Mouse (Mus musculus): ENCODE results near the gene Sel1l. TPM values are rescaled to one million over a fixed set of nuclear protein-coding genes. Genes with fewer than 3 reads are reported as not detected.
A peak's percentile ranks its signal among the peaks of the same experiment; 100 is the strongest.

The Sel1l gene
- polyA plus RNA-seq, 1 experiment from 2014 or later: 77.3 TPM

DNA sequence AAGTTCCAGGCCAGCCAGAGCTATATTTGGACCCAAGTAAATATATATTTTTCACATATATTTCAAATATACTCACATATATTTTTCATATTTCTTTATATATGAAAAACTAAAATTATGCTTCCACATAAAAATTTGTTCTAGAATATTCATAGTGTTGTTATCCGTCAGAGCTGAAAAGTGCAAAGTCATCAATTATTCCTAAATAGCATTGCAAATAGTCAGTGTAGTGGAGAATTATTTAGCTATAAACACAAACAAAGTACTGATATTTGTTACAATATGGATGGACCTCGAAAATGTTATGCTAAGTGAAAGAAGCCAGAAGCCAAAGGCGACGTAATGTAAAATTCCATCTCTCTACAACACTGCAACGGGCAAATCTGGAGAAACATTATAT lies 67.5 kb downstream of the Sel1l start:
- DNase-seq (ENCODE audit: low spot score) (no peak), ATAC-seq (ENCODE audit: low FRiP score, low TSS enrichment) (no peak)
- no peak overlapping the region for H3K4me2 ChIP-seq (replicated peaks; ENCODE audit: low read depth)
- H3K9me3 ChIP-seq (ENCODE audit: control insufficient read depth, low read length): no peaks in the 10 kb centered on the region
- no peaks in the 10 kb centered on the region for H3K36me3 ChIP-seq (ENCODE audit: control insufficient read depth, insufficient read depth, low read length)
- no peak for TF ChIP-seq CTCF (IDR thresholded peaks at IDR 0.05; ENCODE audit: low read depth)
- TF ChIP-seq EP300 (optimal IDR thresholded peaks at IDR 0.05): no peak
- no peaks in the 10 kb centered on the region for H3K27me3 ChIP-seq (ENCODE audit: control insufficient read depth, insufficient read depth, low read length)
- H3K27ac ChIP-seq (replicated peaks): no peak overlapping the region
- H3K4me1 ChIP-seq (replicated peaks; ENCODE audit: control insufficient read depth, insufficient read depth): no peaks in the 10 kb centered on the region
- WGBS: 80% methylated on average over 5 of the region's 5 CpGs
- no peak overlapping the region for H3K9ac ChIP-seq (ENCODE audit: low read length)
- no peak overlapping the region for H3K4me3 ChIP-seq (ENCODE audit: low read depth, low read length)

GRCm38 (mm10) chr12:91780531-91780930 lies 68.4 kb downstream of the Sel1l start:
- no peak overlapping the region for H3K27ac ChIP-seq (replicated peaks)
- no peaks in the 10 kb centered on the region for H3K9me3 ChIP-seq (ENCODE audit: control insufficient read depth, low read length)
- no peaks in the 10 kb centered on the region for H3K4me1 ChIP-seq (replicated peaks; ENCODE audit: control insufficient read depth, insufficient read depth)
- no peak overlapping the region for H3K9ac ChIP-seq (ENCODE audit: low read length)
- 77% methylated on average over 3 of the region's 3 CpGs for WGBS
- H3K4me2 ChIP-seq (replicated peaks; ENCODE audit: low read depth): no peak overlapping the region
- no peaks in the 10 kb centered on the region for H3K27me3 ChIP-seq (ENCODE audit: control insufficient read depth, insufficient read depth, low read length)
- no peak overlapping the region for H3K4me3 ChIP-seq (ENCODE audit: low read depth, low read length)
- no peak for TF ChIP-seq EP300 (optimal IDR thresholded peaks at IDR 0.05)
- TF ChIP-seq CTCF (IDR thresholded peaks at IDR 0.05; ENCODE audit: low read depth): no peak
- H3K36me3 ChIP-seq (ENCODE audit: control insufficient read depth, insufficient read depth, low read length): no peaks in the 10 kb centered on the region
- ATAC-seq (ENCODE audit: low FRiP score, low TSS enrichment) (no peak), DNase-seq (ENCODE audit: low spot score) (no peak)

- Histone ChIP-seq H3K36me3 (ENCODE audit: control insufficient read depth, insufficient read depth, low read length) (no peaks in the 10 kb centered on the region), H3K27ac (replicated peaks) (0 out of 2 replicates have a peak overlapping the region, but pooled peaks have one; percentile 35), H3K9me3 (ENCODE audit: control insufficient read depth, low read length) (no peaks in the 10 kb centered on the region), H3K4me1 (replicated peaks; ENCODE audit: control insufficient read depth, insufficient read depth) (no peaks in the 10 kb centered on the region), H3K9ac (ENCODE audit: low read length) (peak overlapping the region; percentile 66), H3K4me2 (replicated peaks; ENCODE audit: low read depth) (peak overlapping the region; percentile 96), H3K4me3 (ENCODE audit: low read depth, low read length) (peak overlapping the region; percentile 64), H3K27me3 (ENCODE audit: control insufficient read depth, insufficient read depth, low read length) (no peaks in the 10 kb centered on the region)
- WGBS: 1% methylated on average over 33 of the region's 35 CpGs
- DNase-seq (ENCODE audit: low spot score) (peak; percentile 89), ATAC-seq (ENCODE audit: low FRiP score, low TSS enrichment) (peak; percentile 94)
- TF ChIP-seq EP300 (optimal IDR thresholded peaks at IDR 0.05) (no peak), CTCF (IDR thresholded peaks at IDR 0.05; ENCODE audit: low read depth) (no peak)
Observed at GRCm38 (mm10) chr12:91779004-91779365, 70.0 kb downstream of the Sel1l start.

GRCm38 (mm10) chr12:91778211-91779003 lies 70.5 kb downstream of the Sel1l start:
- Histone ChIP-seq H3K4me1 (replicated peaks; ENCODE audit: control insufficient read depth, insufficient read depth) (no peaks in the 10 kb centered on the region), H3K27me3 (ENCODE audit: control insufficient read depth, insufficient read depth, low read length) (no peaks in the 10 kb centered on the region), H3K9ac (ENCODE audit: low read length) (peak overlapping the region; percentile 66), H3K4me3 (ENCODE audit: low read depth, low read length) (peak overlapping the region; percentile 64), H3K9me3 (ENCODE audit: control insufficient read depth, low read length) (no peaks in the 10 kb centered on the region), H3K4me2 (replicated peaks; ENCODE audit: low read depth) (peak overlapping the region; percentile 96), H3K27ac (replicated peaks) (peak overlapping the region; percentile 35; the same call in 1 of the 2 replicates), H3K36me3 (ENCODE audit: control insufficient read depth, insufficient read depth, low read length) (no peaks in the 10 kb centered on the region)
- DNase-seq (ENCODE audit: low spot score): peak; percentile 61
- TF ChIP-seq EP300 (optimal IDR thresholded peaks at IDR 0.05): no peak
- no peak for TF ChIP-seq CTCF (IDR thresholded peaks at IDR 0.05; ENCODE audit: low read depth)
- ATAC-seq (ENCODE audit: low FRiP score, low TSS enrichment): peak; percentile 69
- 1% methylated on average over 45 of the region's 51 CpGs for WGBS

- ATAC-seq (ENCODE audit: low FRiP score, low TSS enrichment): no peak
- 79% methylated on average over 5 of the region's 5 CpGs for WGBS
- no peak for TF ChIP-seq EP300 (optimal IDR thresholded peaks at IDR 0.05)
- no peak for TF ChIP-seq CTCF (IDR thresholded peaks at IDR 0.05; ENCODE audit: low read depth)
Observed at GRCm38 (mm10) chr12:91776342-91776741, 72.6 kb downstream of the Sel1l start.

DNA sequence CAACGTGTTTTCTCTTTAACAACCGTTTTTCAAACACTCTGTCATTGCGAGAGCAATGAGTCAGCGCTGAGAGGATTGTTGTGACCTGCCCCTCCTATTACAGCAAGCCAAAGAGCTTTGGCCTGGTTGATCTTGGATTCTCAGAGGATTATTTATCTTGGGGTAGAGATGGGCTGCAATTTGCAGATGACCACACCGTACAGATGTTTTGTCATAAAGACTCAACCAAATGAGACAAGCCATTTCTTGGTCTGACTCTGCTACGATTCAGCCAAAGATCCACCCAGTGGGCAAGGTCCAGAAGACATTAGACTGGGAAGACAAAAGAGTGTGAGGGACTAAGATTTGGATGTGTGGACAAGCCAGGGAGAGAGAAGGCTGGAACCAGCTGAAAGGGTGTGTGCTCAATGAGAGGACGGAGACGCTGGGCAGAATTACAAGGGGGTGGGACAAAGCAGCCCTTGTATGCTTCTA lies 74.1 kb downstream of the Sel1l start:
- no peak for DNase-seq (ENCODE audit: low spot score)
- H3K27me3 ChIP-seq (ENCODE audit: control insufficient read depth, insufficient read depth, low read length): no peaks in the 10 kb centered on the region
- no peaks in the 10 kb centered on the region for H3K9me3 ChIP-seq (ENCODE audit: control insufficient read depth, low read length)
- no peaks in the 10 kb centered on the region for H3K36me3 ChIP-seq (ENCODE audit: control insufficient read depth, insufficient read depth, low read length)
- H3K4me1 ChIP-seq (replicated peaks; ENCODE audit: control insufficient read depth, insufficient read depth): no peaks in the 10 kb centered on the region
- H3K27ac ChIP-seq (replicated peaks): no peak overlapping the region
- 20% methylated on average over 8 of the region's 8 CpGs for WGBS
- no peak overlapping the region for H3K4me2 ChIP-seq (replicated peaks; ENCODE audit: low read depth)
- H3K4me3 ChIP-seq (ENCODE audit: low read depth, low read length): no peak overlapping the region
- TF ChIP-seq CTCF (IDR thresholded peaks at IDR 0.05; ENCODE audit: low read depth): peak; percentile 31; the same call in 1 of the 2 replicates
- no peak for TF ChIP-seq EP300 (optimal IDR thresholded peaks at IDR 0.05)
- ATAC-seq (ENCODE audit: low FRiP score, low TSS enrichment): peak; percentile 41; the same call in 1 of the 2 replicates
- no peak overlapping the region for H3K9ac ChIP-seq (ENCODE audit: low read length)

More at GRCm38 (mm10) chr12:91776342-91776741, 72.6 kb downstream of the Sel1l start:
- DNase-seq (ENCODE audit: low spot score): no peak
- H3K9ac ChIP-seq (ENCODE audit: low read length): no peak overlapping the region
- H3K36me3 ChIP-seq (ENCODE audit: control insufficient read depth, insufficient read depth, low read length): no peaks in the 10 kb centered on the region
- no peak overlapping the region for H3K27ac ChIP-seq (replicated peaks)
- no peaks in the 10 kb centered on the region for H3K4me1 ChIP-seq (replicated peaks; ENCODE audit: control insufficient read depth, insufficient read depth)
- no peak overlapping the region for H3K4me3 ChIP-seq (ENCODE audit: low read depth, low read length)
- H3K9me3 ChIP-seq (ENCODE audit: control insufficient read depth, low read length): no peaks in the 10 kb centered on the region
- H3K4me2 ChIP-seq (replicated peaks; ENCODE audit: low read depth): no peak overlapping the region
- H3K27me3 ChIP-seq (ENCODE audit: control insufficient read depth, insufficient read depth, low read length): no peaks in the 10 kb centered on the region
